ENCODE assay signal across 14 mouse cellular contexts in the genomic region with DNA sequence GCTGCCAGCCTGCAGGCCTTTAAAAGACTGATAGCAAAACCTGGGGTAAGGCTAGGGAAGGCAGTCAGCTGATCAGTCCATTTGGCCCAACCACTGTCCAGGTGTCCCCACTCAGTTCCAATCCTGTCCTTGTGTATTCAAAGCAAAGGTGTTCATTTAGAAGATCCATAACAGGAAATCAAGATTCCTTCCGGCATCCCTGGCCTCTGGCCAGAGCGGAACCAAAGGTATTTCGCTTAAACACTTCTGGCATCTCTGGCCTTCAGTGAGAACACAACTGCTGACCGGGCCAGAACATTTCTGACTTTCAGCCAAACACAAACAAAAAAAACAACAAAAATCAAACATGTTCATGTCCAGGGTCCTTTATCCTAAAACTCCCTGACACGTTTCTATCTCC.
DNase-seq lines count a peak whose midpoint lies in the region; ATAC-seq lines count a peak whose summit lies in the region.
"Had no signal": no experiment of that assay in that cellular context is flagged by ENCODE, and none has a peak within 500 bp of the region (broad histone marks: within the 10 kb centered on the region; RNA-seq: fewer than 3 reads in every experiment).

No protein-coding gene starts in this region.

- H3K4me2 ChIP-seq in limb, embryonic 12.5 days: no peak overlapping the region
- no peak overlapping the region for H3K4me2 ChIP-seq in embryonic facial prominence, embryonic 13.5 days
- H3K4me2 ChIP-seq: forebrain, embryonic 15.5 days; hindbrain, embryonic 13.5 days had no signal

- no peaks in the 10 kb centered on the region for H3K36me3 ChIP-seq in heart, embryonic 10.5 days
- H3K36me3 ChIP-seq in limb, embryonic 12.5 days: no peaks in the 10 kb centered on the region
- no peaks in the 10 kb centered on the region for H3K36me3 ChIP-seq in limb, embryonic 10.5 days
- no peaks in the 10 kb centered on the region for H3K36me3 ChIP-seq in embryonic facial prominence, embryonic 13.5 days
- H3K36me3 ChIP-seq: forebrain, embryonic 15.5 days; hindbrain, embryonic 13.5 days had no signal

- no peak overlapping the region for H3K9ac ChIP-seq in limb, embryonic 12.5 days (replicated peaks)
- H3K9ac ChIP-seq in embryonic facial prominence, embryonic 13.5 days: no peak overlapping the region
- H3K9ac ChIP-seq: forebrain, embryonic 15.5 days; hindbrain, embryonic 13.5 days had no signal

- H3K9me3 ChIP-seq in heart, embryonic 10.5 days: no peaks in the 10 kb centered on the region
- no peaks in the 10 kb centered on the region for H3K9me3 ChIP-seq in limb, embryonic 12.5 days
- no peaks in the 10 kb centered on the region for H3K9me3 ChIP-seq in limb, embryonic 10.5 days (replicated peaks)
- H3K9me3 ChIP-seq in embryonic facial prominence, embryonic 13.5 days: no peaks in the 10 kb centered on the region
- H3K9me3 ChIP-seq: forebrain, embryonic 15.5 days; hindbrain, embryonic 13.5 days had no signal

- intact Hi-C loops in heart, postnatal 36 days (cut with DNase I): loop anchor here (1.0 to 5.0 kb wide), 3 partner anchors 84 to 424 kb away; no protein-coding TSS in a partner anchor

- peak; percentile 97 for DNase-seq in heart, adult 11 months
- DNase-seq in heart, embryonic 10.5 days (ENCODE audit: low spot score): no peak
- no peak for DNase-seq in limb, embryonic 10.5 days (ENCODE audit: low spot score)
- DNase-seq in heart, postnatal 36 days: peak; percentile 52 to 72
- no peak for DNase-seq in right cerebral cortex, adult 18-20 months
- no peak for DNase-seq in thymus, postnatal 0 days (ENCODE audit: low spot score)
- DNase-seq: cerebellum, adult 2 months; midbrain, embryonic 14.5 days had no signal

- H3K27ac ChIP-seq in heart, embryonic 10.5 days: no peak overlapping the region
- H3K27ac ChIP-seq in limb, embryonic 12.5 days: 0 out of 2 replicates have a peak overlapping the region, but pooled peaks have one; percentile 1
- no peak overlapping the region for H3K27ac ChIP-seq in limb, embryonic 10.5 days
- H3K27ac ChIP-seq in embryonic facial prominence, embryonic 13.5 days: 0 out of 2 replicates have a peak overlapping the region, but pooled peaks have one; percentile 1
- H3K27ac ChIP-seq: forebrain, embryonic 15.5 days; hindbrain, embryonic 13.5 days; kidney, postnatal 0 days had no signal

- H3K4me3 ChIP-seq in heart, embryonic 10.5 days: no peak overlapping the region
- no peak overlapping the region for H3K4me3 ChIP-seq in limb, embryonic 12.5 days (replicated peaks)
- H3K4me3 ChIP-seq in limb, embryonic 10.5 days: no peak overlapping the region
- H3K4me3 ChIP-seq in embryonic facial prominence, embryonic 13.5 days: no peak overlapping the region
- H3K4me3 ChIP-seq: forebrain, embryonic 15.5 days; hindbrain, embryonic 13.5 days had no signal

- no peaks in the 10 kb centered on the region for H3K27me3 ChIP-seq in heart, embryonic 10.5 days (ENCODE audit: insufficient read depth, poor library complexity, severe bottlenecking)
- no peaks in the 10 kb centered on the region for H3K27me3 ChIP-seq in limb, embryonic 12.5 days
- peaks cover 19% of the 10 kb centered on the region for H3K27me3 ChIP-seq in limb, embryonic 10.5 days (ENCODE audit: low read depth, poor library complexity, severe bottlenecking)
- H3K27me3 ChIP-seq in embryonic facial prominence, embryonic 13.5 days: no peaks in the 10 kb centered on the region
- H3K27me3 ChIP-seq: Patski had no signal

- peaks cover 37% of the 10 kb centered on the region for H3K4me1 ChIP-seq in heart, embryonic 10.5 days
- peaks cover 39% of the 10 kb centered on the region for H3K4me1 ChIP-seq in limb, embryonic 12.5 days (replicated peaks)
- peaks cover 43% of the 10 kb centered on the region for H3K4me1 ChIP-seq in limb, embryonic 10.5 days
- peaks cover 34% of the 10 kb centered on the region for H3K4me1 ChIP-seq in embryonic facial prominence, embryonic 13.5 days

- ATAC-seq in limb, embryonic 12.5 days (ENCODE audit: insufficient number of reproducible peaks, insufficient read depth, low FRiP score, low TSS enrichment, low read depth): no peak
- no peak for ATAC-seq in embryonic facial prominence, embryonic 13.5 days (ENCODE audit: insufficient number of reproducible peaks, insufficient read depth, low FRiP score, low TSS enrichment, low read depth)
- ATAC-seq: forebrain, embryonic 15.5 days; Patski had no signal

- 70% methylated on average over 5 of the region's 5 CpGs for WGBS in heart, embryonic 10.5 days
- 90% methylated on average over 5 of the region's 5 CpGs for WGBS in limb, embryonic 12.5 days
- WGBS in limb, embryonic 10.5 days: 92% methylated on average over 5 of the region's 5 CpGs
- 79% methylated on average over 5 of the region's 5 CpGs for WGBS in embryonic facial prominence, embryonic 13.5 days

Comparison
In these comparisons a context has a peak if more than half of its experiments do, and no peak if none do; other contexts are left out.
1. DNase-seq: peak in heart, adult 11 months (single experiment) and heart, postnatal 36 days (2 of 2); none in heart, embryonic 10.5 days (single experiment), limb, embryonic 10.5 days (single experiment), right cerebral cortex, adult 18-20 months (single experiment) and thymus, postnatal 0 days (single experiment).
2. H3K27ac ChIP-seq: peak in limb, embryonic 12.5 days (single experiment) and embryonic facial prominence, embryonic 13.5 days (single experiment); none in heart, embryonic 10.5 days (single experiment) and limb, embryonic 10.5 days (single experiment).